Mouse (Mus musculus): ENCODE data around the gene Tcl1.
"Not testable (repeated sequence)": the region's sequence is repeated elsewhere in the genome, so short reads cannot be mapped to it uniquely, and the experiment has no call there.

Gene Tcl1

DNA sequence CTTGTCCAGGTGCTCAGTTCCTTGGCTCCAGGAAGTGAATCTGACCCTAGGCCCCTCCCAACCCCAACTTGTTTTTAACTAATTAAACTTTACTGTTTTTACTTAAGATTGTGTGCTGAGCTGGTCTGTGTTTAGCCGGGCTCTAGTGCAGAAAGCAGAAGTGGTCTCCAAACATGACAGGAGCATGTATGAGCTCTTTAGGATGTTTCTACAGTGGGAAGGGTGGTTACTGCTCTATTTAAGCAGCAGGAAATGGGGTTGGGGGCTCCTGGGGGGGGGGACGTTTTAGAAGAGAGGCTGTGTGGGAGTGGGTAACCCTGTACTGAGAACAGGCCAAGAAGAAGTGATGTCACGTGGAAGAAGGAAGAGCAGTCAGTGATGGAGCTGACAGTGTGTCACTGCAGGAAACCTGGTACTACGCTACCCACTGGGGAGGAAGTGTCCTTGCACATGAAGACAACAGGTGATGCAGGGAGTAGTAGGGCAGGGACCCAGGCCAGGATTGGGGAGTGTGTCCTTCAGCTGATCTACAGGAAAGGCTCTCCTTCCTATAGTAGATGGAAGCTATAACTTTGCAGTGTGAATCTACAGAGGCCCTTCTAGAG is 41.5 kb downstream of the Tcl1 start:
- not testable (repeated sequence) for DNase-seq (ENCODE audit: low spot score in 2 of 2)

GRCm38 (mm10) chr12:105176044-105176443 is 46.5 kb downstream of the Tcl1 start, which contains the start of gene Tcl1b5:
Tcl1b5 (plus strand) TSS chr12:105176344.
- not testable (repeated sequence) for DNase-seq (ENCODE audit: low spot score in 2 of 2)

- peak; percentile 8 to 37 for DNase-seq (ENCODE audit: low spot score in 2 of 2)
Measured at GRCm38 (mm10) chr12:105174318-105174717, 48.3 kb downstream of the Tcl1 start.

- DNase-seq (ENCODE audit: low spot score in 2 of 2): no peak
Measured at GRCm38 (mm10) chr12:105173366-105173765, 49.2 kb downstream of the Tcl1 start.
